Mouse (Mus musculus) ES-Bruce4 (cell line): Measurements from ENCODE around the gene Cgn.

Source experiments
- CTCF ChIP-seq: IDR thresholded peaks from one replicate; pipeline ENCODE4 v1.8.1; 2011; ENCODE audit warnings: low read depth, low read length
- EP300 ChIP-seq: IDR thresholded peaks from 2 replicates; pipeline ENCODE4 v1.6.1; 2011; ENCODE audit warnings: low read depth, low read length; ENCODE audit not compliant: insufficient read depth
- POLR2A ChIP-seq: IDR thresholded peaks from one replicate; pipeline ENCODE4 v1.8.1; 2011; ENCODE audit warnings: low read length; ENCODE audit not compliant: insufficient read depth

DNA sequence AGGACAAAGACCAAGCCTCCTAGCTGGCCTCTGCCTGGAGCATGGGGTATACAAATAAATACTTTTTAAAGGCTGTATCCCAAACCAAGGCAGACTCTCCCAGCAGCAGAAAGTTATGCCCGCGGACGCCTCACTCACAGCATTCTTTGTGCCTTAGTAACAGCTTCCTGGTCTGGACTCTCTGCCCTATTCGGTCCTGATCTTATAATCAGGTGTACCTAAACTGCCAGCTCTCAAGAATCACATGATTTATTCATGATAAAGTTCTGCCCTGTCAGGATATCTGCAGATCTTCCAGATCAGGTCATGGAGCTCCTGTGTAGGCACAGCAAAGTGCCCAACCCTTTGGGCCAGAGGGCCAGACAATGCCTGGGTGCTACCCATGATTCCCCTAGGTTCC lies 3.4 kb downstream of the Cgn start:
- TF ChIP-seq CTCF: no peak
- no peak for TF ChIP-seq POLR2A
- TF ChIP-seq EP300: no peak
